Mouse (Mus musculus): ENCODE measurements around the gene Oat.

- TF ChIP-seq CTCF (IDR thresholded peaks at IDR 0.05; ENCODE audit: control insufficient read depth, insufficient read depth, insufficient read length) (no peak), USF1 (IDR thresholded peaks at IDR 0.05; ENCODE audit: low read depth) (no peak), MAX (IDR thresholded peaks at IDR 0.05) (no peak)
These were observed 10.4 kb downstream of the Oat start for GRCm38 (mm10) chr7:132565831-132566230.
